Mouse (Mus musculus) frontal cortex, postnatal 14 days (tissue): ENCODE measurements at regions not wholly inside any gene's neighbourhood (a gene's known extent, or its start where the extent isn't known, plus 50 kb on each side); places are given as distances from the start of the nearest gene placed in this dataset.
A peak's percentile ranks its signal among the peaks of the same experiment; 100 is the strongest.

ENCODE experiments used
- DNase-seq, 2 experiments: peaks; one replicate each; pipeline ENCODE4 v3.0.0; 2022; ENCODE audit warnings: low spot score in 2 of 2

- DNase-seq, result no peak
Measured at GRCm38 (mm10) chr11:111280769-111281168, 214.8 kb downstream of the Kcnj2 start.

GRCm38 (mm10) chr11:111281237-111282160, 215.5 kb downstream of the Kcnj2 start:
- DNase-seq, result peak in 1 of 2 experiments; percentile 10

DNA sequence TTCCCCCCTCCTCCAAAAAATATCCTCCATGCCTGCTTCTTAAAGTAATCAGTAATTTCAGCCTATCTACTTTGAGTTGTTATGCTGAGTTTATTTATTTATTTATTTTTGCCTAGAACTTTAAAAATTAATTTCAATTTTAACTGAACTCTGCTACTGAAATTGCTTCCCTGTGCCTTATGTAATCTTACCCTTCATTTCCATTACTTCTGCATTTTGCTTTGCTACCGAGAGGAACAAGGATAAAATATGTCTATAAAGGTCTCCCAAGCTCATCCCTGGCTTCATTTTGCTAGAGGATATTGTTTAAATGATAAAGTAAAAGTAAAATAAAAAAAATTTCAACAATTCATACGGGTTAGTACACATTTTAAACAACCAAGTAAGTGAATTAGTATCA, 216.3 kb downstream of the Kcnj2 start:
- no peak for DNase-seq

- no peak for DNase-seq
Measured at GRCm38 (mm10) chr11:111290537-111290936, 224.6 kb downstream of the Kcnj2 start.

DNA sequence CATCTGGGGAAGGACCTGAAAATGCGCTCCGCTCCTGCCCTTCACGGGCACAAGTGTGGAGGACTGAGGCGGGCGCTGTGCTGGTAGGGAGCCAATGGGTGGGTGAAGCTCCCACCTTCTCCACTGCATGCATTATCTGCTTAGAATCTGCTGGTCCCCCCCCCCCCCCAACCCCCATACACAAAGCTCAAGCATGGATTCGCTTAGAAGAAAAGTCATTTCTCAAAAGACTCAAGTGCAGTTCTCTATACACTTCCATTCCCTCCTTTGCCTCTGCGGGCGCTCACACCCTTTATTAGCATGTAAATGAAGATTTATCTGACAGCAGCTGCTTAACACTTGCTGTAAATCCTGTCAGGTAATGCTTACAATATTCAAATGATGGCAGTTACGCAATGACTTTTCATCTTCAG, 230.4 kb downstream of the Kcnj2 start:
- no peak for DNase-seq

- no peak for DNase-seq
Measured at GRCm38 (mm10) chr11:111312802-111313201, 246.8 kb downstream of the Kcnj2 start.

GRCm38 (mm10) chr11:111313566-111313965, 247.6 kb downstream of the Kcnj2 start:
- no peak for DNase-seq

GRCm38 (mm10) chr11:111321576-111321975, 255.6 kb downstream of the Kcnj2 start:
- no peak for DNase-seq

DNA sequence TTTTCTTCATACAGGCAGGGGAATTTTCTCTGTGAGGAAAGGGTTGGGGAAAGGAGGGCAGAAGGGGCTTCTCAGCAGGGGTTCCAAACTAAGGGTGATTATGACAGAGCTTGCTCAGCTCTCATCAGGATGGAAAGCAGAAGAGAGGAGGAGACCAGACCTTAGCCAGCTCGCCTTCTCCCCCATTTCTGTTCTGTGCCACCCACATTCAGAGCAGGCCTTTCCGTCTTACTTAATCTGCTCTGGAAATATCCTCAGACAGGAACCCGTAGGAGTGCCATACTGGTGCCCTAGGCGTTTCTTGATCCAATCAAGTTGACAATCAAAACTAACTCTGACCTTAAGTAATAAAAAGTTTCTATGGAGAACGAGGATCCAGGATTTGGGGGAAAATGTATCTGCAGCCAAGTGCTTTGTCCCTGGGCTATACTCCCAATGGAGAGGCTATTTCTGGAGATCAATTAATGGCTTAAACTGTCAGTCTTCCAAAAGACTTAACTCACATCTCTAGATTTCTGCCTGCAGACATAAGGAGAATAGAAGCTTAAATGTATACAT, 258.6 kb downstream of the Kcnj2 start:
- DNase-seq, result no peak

DNA sequence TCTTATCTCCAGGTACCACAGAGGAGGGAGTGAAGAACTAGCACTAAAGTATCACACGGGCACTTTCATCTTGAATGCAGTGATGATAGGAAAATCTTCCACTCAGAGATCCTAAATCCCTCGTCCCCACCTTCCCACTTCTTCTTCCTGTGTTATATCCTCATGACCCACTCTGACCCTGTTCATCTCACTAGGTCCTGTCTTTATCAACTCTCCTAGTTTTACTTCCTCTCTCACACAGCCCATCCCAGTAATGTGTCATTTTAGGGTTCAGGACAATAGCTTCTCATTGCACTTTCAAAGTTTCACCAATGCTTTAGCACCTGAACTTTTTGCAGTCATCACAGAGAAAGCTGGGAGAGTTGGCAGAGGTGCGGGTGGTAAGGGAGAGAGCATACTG, 261.0 kb downstream of the Kcnj2 start:
- DNase-seq, result no peak

- no peak for DNase-seq
Measured at GRCm38 (mm10) chr11:111328258-111328657, 262.3 kb downstream of the Kcnj2 start.

DNA sequence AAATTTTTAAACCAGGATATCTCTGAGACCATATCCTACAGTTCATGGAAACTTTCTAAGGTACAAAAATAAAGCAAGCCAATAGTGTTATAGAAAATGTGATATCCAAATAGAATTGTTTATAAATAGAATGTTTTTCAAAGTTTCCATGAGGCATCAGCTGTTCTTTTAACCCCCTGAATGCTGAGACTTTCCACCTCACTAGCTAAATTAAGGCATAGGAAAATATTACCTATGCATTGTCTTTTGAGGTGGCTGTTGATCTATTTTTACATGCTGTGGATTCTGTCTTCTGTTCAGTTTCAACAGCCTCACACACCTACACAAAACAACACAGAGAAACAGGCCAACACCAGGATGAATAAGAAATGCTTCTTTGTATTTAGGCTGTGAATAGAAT, 265.6 kb downstream of the Kcnj2 start:
- no peak for DNase-seq

DNA sequence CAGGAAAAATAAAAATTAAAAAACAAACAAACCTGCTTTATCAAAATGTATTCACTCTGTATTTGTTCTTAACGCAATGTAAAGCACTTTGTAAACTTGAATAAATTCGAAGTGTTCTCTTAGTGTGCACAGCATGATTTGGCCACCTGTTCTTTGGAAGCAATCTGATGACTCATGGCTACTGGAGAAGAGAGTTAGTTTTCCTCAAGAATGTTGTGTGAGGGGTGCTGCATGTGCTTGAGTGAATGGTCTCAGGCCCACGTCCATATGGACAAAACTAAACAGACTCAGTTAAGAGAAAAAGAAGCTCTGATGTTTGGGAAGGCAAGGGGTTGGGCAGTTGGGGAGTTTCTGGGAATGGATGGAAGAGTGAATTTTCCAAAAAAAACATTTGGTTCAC, 267.1 kb downstream of the Kcnj2 start:
- no peak for DNase-seq

DNA sequence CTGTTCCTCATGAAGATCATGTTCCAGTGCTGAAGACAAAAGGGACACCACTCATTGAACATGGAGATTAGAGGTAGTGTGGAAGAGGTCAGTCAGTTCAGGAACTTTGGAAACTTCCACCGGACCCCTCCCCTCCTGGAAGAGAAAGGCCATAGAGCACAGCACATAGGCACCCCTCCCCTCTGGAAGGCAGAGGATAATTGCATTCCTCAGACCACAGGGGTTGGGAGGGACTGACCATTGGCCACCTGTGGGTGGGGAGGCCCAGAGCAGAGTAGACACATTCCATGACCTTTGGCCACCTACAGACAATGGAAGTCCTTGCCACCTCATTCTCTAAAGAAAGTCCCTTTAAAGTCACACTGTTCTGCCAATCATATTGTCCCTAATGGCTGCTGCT, 281.6 kb downstream of the Kcnj2 start:
- no peak for DNase-seq

DNA sequence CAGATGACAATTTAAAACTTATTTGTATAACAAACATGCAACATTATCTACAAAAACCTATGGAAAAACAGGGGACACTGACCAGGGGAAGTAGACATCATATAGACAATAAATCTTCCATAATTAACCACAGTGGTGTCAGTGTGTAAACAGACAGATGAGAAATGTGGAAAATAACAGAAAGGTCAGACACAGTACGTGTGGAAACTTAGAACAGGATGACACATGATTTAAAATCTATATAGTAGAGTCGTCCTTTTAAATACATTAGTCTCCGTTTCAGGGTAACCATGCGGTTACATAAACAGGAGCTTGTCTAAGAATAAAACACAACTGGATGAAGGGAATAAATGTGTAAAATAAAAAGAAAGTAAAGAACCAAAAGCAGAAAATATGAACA, 284.1 kb downstream of the Kcnj2 start:
- no peak for DNase-seq

GRCm38 (mm10) chr11:111363363-111363762, 297.4 kb downstream of the Kcnj2 start:
- DNase-seq, result no peak

DNA sequence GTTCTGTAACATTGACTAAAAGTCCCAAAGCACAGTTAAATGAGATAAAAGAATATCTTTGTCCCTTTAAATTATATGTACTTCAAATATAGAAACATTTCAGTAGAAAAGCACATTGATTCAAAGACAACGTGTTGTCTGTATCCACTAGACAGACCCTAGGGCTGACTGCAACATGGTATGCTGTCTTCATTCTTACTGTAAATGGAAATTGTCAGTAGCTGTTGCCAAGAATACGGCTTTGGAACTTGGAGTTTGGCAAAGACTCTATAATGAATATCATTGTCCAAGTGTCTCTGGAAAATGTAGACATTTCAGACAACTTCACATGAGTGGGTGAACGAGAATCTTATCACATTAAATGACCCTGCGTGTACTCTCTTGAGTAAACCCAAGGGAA, 311.2 kb downstream of the Kcnj2 start:
- DNase-seq, result no peak

DNA sequence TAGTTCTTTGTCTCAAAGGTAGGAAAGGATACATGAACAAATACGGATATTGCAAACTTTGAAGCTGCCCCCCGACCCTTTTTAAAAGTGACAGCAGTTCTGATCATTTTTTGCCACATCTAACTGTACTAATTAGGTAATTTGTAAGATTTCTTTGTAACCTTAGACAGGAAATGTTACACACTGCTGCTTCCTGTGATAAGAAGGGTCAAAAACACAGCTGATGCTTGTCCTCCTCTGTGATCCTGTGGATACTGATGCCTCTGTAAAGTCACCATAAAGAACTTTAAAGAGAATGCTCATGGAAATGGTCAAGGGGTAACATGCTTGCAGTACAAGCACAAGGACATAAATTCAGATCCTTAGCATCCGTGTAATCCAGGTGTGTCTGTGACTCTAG, 313.9 kb downstream of the Kcnj2 start:
- no peak for DNase-seq

GRCm38 (mm10) chr11:111398706-111399105, 332.7 kb downstream of the Kcnj2 start:
- DNase-seq, result no peak

DNA sequence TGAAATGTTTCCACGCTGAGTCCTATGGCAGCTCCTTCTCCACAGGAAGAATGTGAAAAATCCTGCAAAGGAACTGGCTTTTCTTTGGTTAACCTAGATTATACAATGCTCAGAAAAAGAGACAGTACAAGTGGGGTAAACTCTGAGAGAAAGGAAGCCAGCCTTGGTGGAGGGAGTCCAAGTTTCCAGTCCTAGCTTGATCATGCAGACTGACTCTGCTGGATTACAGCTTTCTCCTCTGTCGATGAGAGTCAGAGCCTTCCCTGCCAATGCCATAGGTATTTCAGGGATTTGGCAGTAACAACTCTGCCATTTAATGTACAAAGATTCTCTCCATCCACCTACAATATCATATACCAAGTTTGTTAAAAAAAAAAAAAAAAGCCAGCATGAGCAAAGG, 343.3 kb downstream of the Kcnj2 start:
- DNase-seq, result no peak

GRCm38 (mm10) chr11:111424871-111425270, 358.9 kb downstream of the Kcnj2 start:
- no peak for DNase-seq

- DNase-seq, result no peak
Measured at GRCm38 (mm10) chr11:111426715-111427114, 360.8 kb downstream of the Kcnj2 start.

DNA sequence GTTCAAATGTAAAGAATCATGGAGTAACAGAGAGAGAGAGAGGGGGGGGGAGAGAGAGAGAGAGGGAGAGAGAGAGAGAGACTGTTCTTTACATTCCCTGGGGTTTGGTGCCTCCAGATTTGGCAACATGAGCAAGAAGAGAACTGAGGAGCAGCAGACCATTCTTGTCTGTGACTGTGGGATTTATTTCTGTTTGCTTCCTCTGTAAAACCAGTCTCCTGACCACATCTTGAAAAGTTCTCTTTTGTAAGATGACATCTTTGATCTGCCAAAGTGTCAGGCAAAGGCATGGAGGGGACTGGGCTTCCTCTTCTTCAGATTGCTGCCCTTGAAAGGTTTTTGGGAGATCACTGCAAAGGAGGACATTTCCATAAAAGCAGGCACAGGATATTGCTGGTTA, 376.3 kb downstream of the Kcnj2 start:
- DNase-seq, result no peak
